Mouse (Mus musculus) midbrain, embryonic 12.5 days (tissue): ENCODE results near the gene Tmem259. TPM values are rescaled to one million over a fixed set of nuclear protein-coding genes. Genes with fewer than 3 reads are reported as not detected.

ENCODE experiments used
- ATAC-seq: fragments of 200-750 bp; cut with Nextera tagmentation; 2 replicates; pipeline ENCODE4 v1.8.0; 2017; ENCODE audit warnings: low read depth, moderate TSS enrichment, moderate library complexity; ENCODE audit not compliant: low FRiP score
- H3K27ac ChIP-seq: fragments of 300-500 bp; sonication (generic); replicated peaks from 2 replicates; pipeline ENCODE4 v1.5.1; 2016; ENCODE audit warnings: mild to moderate bottlenecking
- H3K27me3 ChIP-seq: fragments of 300-500 bp; sonication (generic); 2 replicates; pipeline ENCODE4 v1.6.1; 2016; ENCODE audit warnings: mild to moderate bottlenecking
- H3K36me3 ChIP-seq: fragments of 300-500 bp; sonication (generic); 2 replicates; pipeline ENCODE4 v1.6.1; 2016
- H3K4me1 ChIP-seq: fragments of 300-500 bp; sonication (generic); 2 replicates; pipeline ENCODE4 v1.6.1; 2016
- H3K4me2 ChIP-seq: fragments of 300-500 bp; sonication (generic); replicated peaks from 2 replicates; pipeline ENCODE4 v1.6.1; 2016; ENCODE audit warnings: mild to moderate bottlenecking, moderate library complexity
- H3K4me3 ChIP-seq: fragments of 300-500 bp; sonication (generic); 2 replicates; pipeline ENCODE4 v1.5.1; 2016; ENCODE audit warnings: mild to moderate bottlenecking
- H3K9ac ChIP-seq: fragments of 300-500 bp; sonication (generic); replicated peaks from 2 replicates; pipeline ENCODE4 v1.6.1; 2016; ENCODE audit warnings: mild to moderate bottlenecking, moderate library complexity
- H3K9me3 ChIP-seq: fragments of 300-500 bp; sonication (generic); 2 replicates; pipeline ENCODE4 v1.6.1; 2016; ENCODE audit warnings: mild to moderate bottlenecking
- WGBS: fragments of 180-500 bp; shearing (Covaris S2); methylation state at CpG from one replicate; pipeline ENCODE4 v1.1.7; 2016; 5-methylcytosine and 5-hydroxymethylcytosine counted together
- polyA plus RNA-seq: library from polyadenylated mRNA; unstranded; fragments of >200 nt; fragmentation: Nextera tagmentation; extraction: Ambion mirVana; gene quantifications from 2 replicates; pipeline ENCODE4 v1.2.1, GENCODE M21; 2016

Tmem259 gene
- polyA plus RNA-seq, 1 experiment from 2014 or later: 20.9 TPM

GRCm38 (mm10) chr10:79955691-79956090, 28.4 kb downstream of the Tmem259 start:
- H3K27ac ChIP-seq: no peak overlapping the region
- no peak overlapping the region for H3K4me3 ChIP-seq
- H3K27me3 ChIP-seq: no peaks in the 10 kb centered on the region
- WGBS: 76% methylated on average over 9 of the region's 9 CpGs
- peak overlapping the region; percentile 34; the same call in 1 of the 2 replicates for H3K9ac ChIP-seq
- H3K4me1 ChIP-seq: peaks cover 6% of the 10 kb centered on the region
- H3K4me2 ChIP-seq: no peak overlapping the region
- ATAC-seq: no peak
- H3K36me3 ChIP-seq: peaks cover 23% of the 10 kb centered on the region
- no peaks in the 10 kb centered on the region for H3K9me3 ChIP-seq

- H3K4me1 ChIP-seq: 0 out of 2 replicates have a peak, but pooled peaks cover 2% of the 10 kb centered on the region
- no peak overlapping the region for H3K4me2 ChIP-seq
- H3K27ac ChIP-seq: no peak overlapping the region
- no peak for ATAC-seq
- no peak overlapping the region for H3K9ac ChIP-seq
- WGBS: 87% methylated on average over 6 of the region's 6 CpGs
- peaks cover 39% of the 10 kb centered on the region for H3K36me3 ChIP-seq
- H3K27me3 ChIP-seq: no peaks in the 10 kb centered on the region
- H3K9me3 ChIP-seq: no peaks in the 10 kb centered on the region
- H3K4me3 ChIP-seq: no peak overlapping the region
Observed at GRCm38 (mm10) chr10:79953946-79954345, 30.2 kb downstream of the Tmem259 start.

- H3K4me3 ChIP-seq: no peak overlapping the region
- ATAC-seq: no peak
- H3K9me3 ChIP-seq: no peaks in the 10 kb centered on the region
- no peak overlapping the region for H3K27ac ChIP-seq
- peaks cover 13% of the 10 kb centered on the region for H3K4me1 ChIP-seq
- peaks cover 44% of the 10 kb centered on the region for H3K36me3 ChIP-seq
- no peak overlapping the region for H3K9ac ChIP-seq
- 82% methylated on average over 18 of the region's 18 CpGs for WGBS
- H3K4me2 ChIP-seq: no peak overlapping the region
- H3K27me3 ChIP-seq: no peaks in the 10 kb centered on the region
Observed at GRCm38 (mm10) chr10:79950661-79951060, 33.5 kb downstream of the Tmem259 start.

- peaks cover 44% of the 10 kb centered on the region for H3K36me3 ChIP-seq
- no peaks in the 10 kb centered on the region for H3K27me3 ChIP-seq
- no peak for ATAC-seq
- H3K4me2 ChIP-seq: no peak overlapping the region
- WGBS: 94% methylated on average over 4 of the region's 4 CpGs
- no peak overlapping the region for H3K27ac ChIP-seq
- H3K9me3 ChIP-seq: no peaks in the 10 kb centered on the region
- H3K4me1 ChIP-seq: peaks cover 19% of the 10 kb centered on the region
- no peak overlapping the region for H3K4me3 ChIP-seq
- H3K9ac ChIP-seq: no peak overlapping the region
Observed at GRCm38 (mm10) chr10:79949873-79950272, 34.3 kb downstream of the Tmem259 start.

- Histone ChIP-seq H3K36me3 (peaks cover 32% of the 10 kb centered on the region), H3K4me2 (no peak overlapping the region), H3K9ac (no peak overlapping the region), H3K27me3 (no peaks in the 10 kb centered on the region), H3K4me1 (peaks cover 27% of the 10 kb centered on the region), H3K27ac (no peak overlapping the region), H3K4me3 (no peak overlapping the region), H3K9me3 (no peaks in the 10 kb centered on the region)
- ATAC-seq: no peak
- WGBS: 74% methylated on average over 6 of the region's 6 CpGs
Observed at GRCm38 (mm10) chr10:79947502-79947901, 36.6 kb downstream of the Tmem259 start.

- no peak for ATAC-seq
- H3K9ac ChIP-seq: no peak overlapping the region
- no peak overlapping the region for H3K4me3 ChIP-seq
Observed at GRCm38 (mm10) chr10:79946752-79947322, 37.3 kb downstream of the Tmem259 start.

GRCm38 (mm10) chr10:79945507-79946234, 38.5 kb downstream of the Tmem259 start:
- 21% methylated on average over 16 of the region's 16 CpGs for WGBS
- peak; percentile 66 for ATAC-seq
- Histone ChIP-seq H3K4me1 (peaks cover 27% of the 10 kb centered on the region), H3K27ac (peak overlapping the region; percentile 52), H3K27me3 (no peaks in the 10 kb centered on the region), H3K9me3 (no peaks in the 10 kb centered on the region), H3K4me2 (0 out of 2 replicates have a peak overlapping the region, but pooled peaks have one; percentile 4), H3K4me3 (no peak overlapping the region), H3K36me3 (peaks cover 25% of the 10 kb centered on the region), H3K9ac (no peak overlapping the region)

More at GRCm38 (mm10) chr10:79946752-79947322, 37.3 kb downstream of the Tmem259 start:
- Histone ChIP-seq H3K9me3 (no peaks in the 10 kb centered on the region), H3K27ac (0 out of 2 replicates have a peak overlapping the region, but pooled peaks have one; percentile 52), H3K27me3 (no peaks in the 10 kb centered on the region), H3K4me2 (no peak overlapping the region), H3K4me1 (peaks cover 27% of the 10 kb centered on the region), H3K36me3 (peaks cover 35% of the 10 kb centered on the region)
- WGBS: 19% methylated on average over 7 of the region's 7 CpGs

GRCm38 (mm10) chr10:79943471-79943901, 40.6 kb downstream of the Tmem259 start:
- H3K27ac ChIP-seq: peak overlapping the region; percentile 27; the same call in 1 of the 2 replicates

GRCm38 (mm10) chr10:79942988-79943387, 41.1 kb downstream of the Tmem259 start:
- no peak for ATAC-seq
- H3K9ac ChIP-seq: no peak overlapping the region
- WGBS: 90% methylated on average over 1 of the region's 1 CpGs
- H3K9me3 ChIP-seq: no peaks in the 10 kb centered on the region
- peaks cover 11% of the 10 kb centered on the region; the same call in 1 of the 2 replicates for H3K36me3 ChIP-seq
- H3K4me2 ChIP-seq: no peak overlapping the region
- peaks cover 27% of the 10 kb centered on the region for H3K4me1 ChIP-seq
- H3K4me3 ChIP-seq: no peak overlapping the region
- H3K27ac ChIP-seq: no peak overlapping the region
- H3K27me3 ChIP-seq: no peaks in the 10 kb centered on the region

More at GRCm38 (mm10) chr10:79943471-79943901, 40.6 kb downstream of the Tmem259 start:
- Histone ChIP-seq H3K4me3 (no peak overlapping the region), H3K4me2 (no peak overlapping the region), H3K9ac (no peak overlapping the region), H3K27me3 (no peaks in the 10 kb centered on the region), H3K36me3 (peaks cover 11% of the 10 kb centered on the region; the same call in 1 of the 2 replicates), H3K4me1 (peaks cover 27% of the 10 kb centered on the region), H3K9me3 (no peaks in the 10 kb centered on the region)
- no peak for ATAC-seq
- WGBS: 78% methylated on average over 9 of the region's 9 CpGs

GRCm38 (mm10) chr10:79940749-79941148, 43.4 kb downstream of the Tmem259 start:
- no peak for ATAC-seq
- no peak overlapping the region for H3K27ac ChIP-seq
- WGBS: 67% methylated on average over 7 of the region's 7 CpGs
- peaks cover 19% of the 10 kb centered on the region; the same call in 1 of the 2 replicates for H3K36me3 ChIP-seq
- H3K27me3 ChIP-seq: no peaks in the 10 kb centered on the region
- H3K4me1 ChIP-seq: peaks cover 22% of the 10 kb centered on the region
- no peaks in the 10 kb centered on the region for H3K9me3 ChIP-seq
- H3K4me3 ChIP-seq: no peak overlapping the region
- H3K9ac ChIP-seq: no peak overlapping the region
- no peak overlapping the region for H3K4me2 ChIP-seq

GRCm38 (mm10) chr10:79937775-79938526, 46.2 kb downstream of the Tmem259 start:
- Histone ChIP-seq H3K4me1 (peaks cover 13% of the 10 kb centered on the region), H3K4me2 (no peak overlapping the region), H3K27me3 (no peaks in the 10 kb centered on the region), H3K4me3 (no peak overlapping the region), H3K9ac (no peak overlapping the region), H3K27ac (no peak overlapping the region), H3K36me3 (peaks cover 25% of the 10 kb centered on the region; the same call in 1 of the 2 replicates), H3K9me3 (no peaks in the 10 kb centered on the region)
- no peak for ATAC-seq
- WGBS: 54% methylated on average over 11 of the region's 11 CpGs
